Mouse (Mus musculus): ENCODE data around the gene Foxi3. TPM values are rescaled to one million over a fixed set of nuclear protein-coding genes. Genes with fewer than 3 reads are reported as not detected.

The Foxi3 gene
- total RNA-seq, 2 experiments from 2014 or later = not detected

DNA sequence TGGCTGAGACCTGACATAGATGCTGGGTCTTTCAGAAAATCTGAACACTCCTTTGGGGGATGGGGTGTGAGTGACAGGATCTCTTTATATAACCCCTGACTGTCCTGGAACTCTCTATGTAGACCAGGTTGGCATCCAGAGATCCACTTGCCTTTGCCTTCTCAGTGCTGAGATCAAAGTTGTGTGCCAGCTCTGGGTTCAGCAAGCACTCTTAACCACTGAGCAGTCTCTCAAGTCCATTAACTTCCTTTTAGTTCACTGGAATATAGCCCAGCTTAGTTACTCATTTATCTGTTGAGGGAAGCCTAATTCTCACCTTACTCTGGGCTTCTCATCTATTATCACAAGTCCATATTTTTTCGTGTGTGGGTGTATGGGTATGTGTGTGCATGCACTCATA, 26.1 kb downstream of the Foxi3 start:
- no peak for DNase-seq (ENCODE audit: low spot score in 2 of 2)

GRCm38 (mm10) chr6:70986683-70987082, 30.4 kb downstream of the Foxi3 start:
- DNase-seq (ENCODE audit: low spot score in 2 of 2) = no peak

GRCm38 (mm10) chr6:70996123-70996723, 39.9 kb downstream of the Foxi3 start:
- no peak for DNase-seq (ENCODE audit: low spot score in 2 of 2)

- DNase-seq (ENCODE audit: low spot score in 2 of 2) = no peak
Measured at GRCm38 (mm10) chr6:71002656-71003055, 46.3 kb downstream of the Foxi3 start.

DNA sequence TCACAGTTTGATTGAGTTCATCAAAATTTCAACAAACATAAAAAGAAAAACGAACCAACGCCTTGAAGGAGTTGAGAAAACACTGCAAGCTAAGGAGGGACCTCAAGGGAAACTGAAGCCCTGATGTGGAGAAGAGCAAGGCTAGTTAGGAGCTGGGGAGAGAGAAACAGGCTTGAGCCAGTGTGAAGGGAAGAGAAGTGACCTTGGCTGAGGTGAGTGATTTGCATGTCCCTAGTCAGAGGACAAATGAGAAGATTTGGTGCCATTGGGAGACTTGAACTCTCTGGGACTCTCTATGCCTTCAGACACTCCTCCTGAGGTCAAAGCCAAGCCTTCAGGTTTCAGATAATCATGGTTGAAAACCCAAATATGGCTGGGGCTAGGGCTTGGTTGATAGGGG, 47.8 kb downstream of the Foxi3 start:
- DNase-seq (ENCODE audit: low spot score in 2 of 2) = no peak

Other genes with a start within 250 kb of the Foxi3 start
- 10 to 100 TPM; 10.1 to 10.3 TPM for gene Rpia, start 164.3 kb upstream of the Foxi3 start, total RNA-seq (2021)
- 10 to 100 TPM; 24.7 to 24.8 TPM for gene Eif2ak3, start 112.0 kb upstream of the Foxi3 start, total RNA-seq (2021)
- not detected for gene Tex37, start 37.6 kb upstream of the Foxi3 start, total RNA-seq (2021)
- 1 to 10 TPM; 3.2 to 3.9 TPM for gene Thnsl2, start 187.9 kb downstream of the Foxi3 start, total RNA-seq (2021)
- gene Fabp1, start 243.3 kb downstream of the Foxi3 start, total RNA-seq (2021) = not detected